Mouse (Mus musculus): ENCODE results near the gene Itpkc.

Itpkc gene

GRCm38 (mm10) chr7:27237527-27237926, 9.1 kb upstream of the Itpkc start:
- DNase-seq (ENCODE audit: low spot score in 2 of 2), result no peak

- DNase-seq (ENCODE audit: low spot score in 2 of 2), result no peak
Observed at GRCm38 (mm10) chr7:27235726-27236125, 7.3 kb upstream of the Itpkc start.

DNA sequence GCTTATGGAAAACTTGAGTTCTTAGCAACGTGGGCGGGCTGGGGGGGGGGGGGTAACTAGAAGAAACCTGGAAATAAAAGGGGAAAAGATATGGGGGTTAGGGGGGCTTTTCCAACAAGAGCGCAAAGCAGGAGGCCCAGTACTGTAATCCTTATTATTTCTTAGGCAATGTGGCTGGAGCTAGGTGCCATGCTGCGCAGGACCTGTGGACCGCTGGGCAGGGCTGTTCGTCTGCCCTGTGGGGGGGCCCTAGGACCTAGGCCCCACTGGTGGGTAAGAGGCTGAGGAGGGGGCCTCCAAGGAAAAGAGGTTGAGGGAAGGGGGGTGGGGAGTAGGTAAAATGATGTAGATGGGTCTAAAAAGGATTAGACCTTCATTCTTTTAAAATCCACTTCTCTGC, 4.8 kb upstream of the Itpkc start:
- DNase-seq (ENCODE audit: low spot score in 2 of 2), result no peak

- peak; percentile 80 to 85 for DNase-seq (ENCODE audit: low spot score in 2 of 2)
Observed at GRCm38 (mm10) chr7:27232781-27233281, 4.4 kb upstream of the Itpkc start, which contains the start of gene Coq8b. Gene Coq8b (plus strand): TSS chr7:27233023.

DNA sequence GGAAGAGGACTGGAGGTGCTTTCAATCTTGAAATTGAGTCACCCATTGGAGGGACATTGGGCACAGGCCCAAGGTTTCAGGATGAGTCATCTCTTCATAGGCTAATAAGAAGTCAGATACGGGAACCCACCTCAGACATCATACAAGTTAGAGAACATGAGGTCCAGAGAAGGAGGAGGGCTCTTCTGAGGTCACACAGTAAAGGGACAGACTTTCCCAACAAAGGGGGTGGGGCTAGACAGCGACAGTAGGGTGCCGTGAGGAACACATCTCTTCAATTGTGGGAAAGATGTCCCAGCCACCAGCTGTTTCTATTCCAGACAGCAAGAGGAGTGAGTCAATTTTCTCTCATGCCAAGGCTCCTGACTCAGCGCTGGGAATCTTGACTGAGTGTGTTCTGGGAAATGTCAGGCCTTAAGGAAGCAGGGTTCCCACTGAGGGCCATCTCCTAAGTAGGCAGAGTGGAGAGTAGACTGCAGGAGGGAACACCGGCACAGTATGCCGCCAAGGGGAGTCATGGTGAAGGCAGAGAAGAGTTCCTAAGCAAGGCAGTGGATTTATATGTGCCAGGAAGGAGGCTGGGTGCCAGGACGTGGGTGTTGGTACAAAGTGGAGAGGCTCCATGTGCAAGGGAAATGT, 3.4 kb upstream of the Itpkc start:
- DNase-seq (ENCODE audit: low spot score in 2 of 2), result no peak

DNA sequence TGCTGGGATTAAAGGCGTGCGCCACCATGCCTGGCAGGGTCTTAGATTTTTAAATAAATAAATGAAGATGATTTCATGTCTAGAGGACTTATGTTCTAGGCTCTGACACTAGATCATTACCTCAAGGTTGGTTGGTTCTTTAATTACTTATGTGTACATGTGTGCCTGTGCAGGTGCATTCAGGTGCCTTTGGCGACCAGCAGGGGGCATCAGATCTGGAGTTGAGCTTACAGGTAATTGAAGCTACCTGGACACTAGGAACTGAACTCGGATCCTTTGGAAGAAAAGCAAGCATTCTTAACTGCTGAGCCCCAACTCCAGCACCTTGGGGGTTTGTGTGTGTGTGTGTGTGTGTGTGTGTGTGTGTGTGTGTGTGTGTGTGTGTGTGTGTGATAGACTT, 2.3 kb upstream of the Itpkc start:
- DNase-seq (ENCODE audit: low spot score in 2 of 2), result no peak

GRCm38 (mm10) chr7:27228865-27229264, 404 bp upstream of the Itpkc start:
- DNase-seq (ENCODE audit: low spot score in 2 of 2), result no peak

DNA sequence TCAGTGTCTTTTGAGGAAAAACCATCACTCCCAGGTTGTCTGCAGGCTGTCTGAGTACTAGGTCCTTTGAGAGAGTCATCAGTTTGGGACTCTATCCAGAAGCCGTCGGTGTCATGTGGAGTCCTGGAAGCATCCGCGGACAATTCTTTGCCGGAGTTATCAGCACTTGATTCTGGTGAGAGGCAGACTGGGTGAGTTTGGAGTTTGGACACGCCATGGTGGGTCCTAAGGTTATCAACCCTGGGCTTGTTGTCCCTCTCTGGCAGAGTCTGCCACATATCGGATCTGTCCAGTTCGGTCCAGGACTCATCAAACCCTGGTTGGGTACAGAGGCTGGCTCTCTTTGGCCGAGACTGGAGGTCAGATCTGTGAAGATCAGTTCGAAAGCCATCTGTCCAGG, 785 bp downstream of the Itpkc start:
- no peak for DNase-seq (ENCODE audit: low spot score in 2 of 2)

GRCm38 (mm10) chr7:27227276-27227675, 1.2 kb downstream of the Itpkc start:
- no peak for DNase-seq (ENCODE audit: low spot score in 2 of 2)

DNA sequence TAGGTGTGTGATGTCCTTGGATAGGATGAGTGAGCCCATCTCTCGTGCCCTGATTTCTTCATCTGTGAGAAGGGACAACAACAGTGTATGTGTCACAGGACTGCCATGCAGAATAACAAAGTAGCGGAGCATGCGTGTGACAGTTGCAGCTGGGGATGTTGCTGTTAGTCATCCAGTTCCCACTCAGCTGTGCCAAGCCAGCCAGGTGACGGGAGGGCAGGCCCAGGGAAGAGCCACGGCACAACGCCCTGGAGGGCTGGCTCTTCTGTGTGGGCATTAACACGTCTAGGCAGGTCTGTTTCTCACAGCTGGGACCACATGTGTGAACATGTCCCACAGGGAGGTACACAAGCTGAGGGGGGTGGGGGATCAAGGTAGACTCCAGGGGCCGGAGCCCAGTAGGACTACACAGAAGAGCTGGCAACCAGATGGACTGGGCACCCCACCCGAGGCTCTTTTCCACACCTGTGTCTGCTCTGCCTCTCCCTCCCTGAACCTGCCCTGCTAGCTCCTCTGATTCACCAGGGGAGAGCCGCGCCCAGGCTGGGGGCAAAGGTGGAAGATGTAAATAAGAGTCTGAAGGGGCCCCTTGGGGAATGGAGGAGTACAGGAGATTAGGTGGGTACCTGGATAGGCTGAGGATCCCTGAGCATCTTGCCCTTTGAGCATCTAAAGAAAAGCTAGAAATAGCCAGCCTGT, 3.4 kb downstream of the Itpkc start:
- DNase-seq (ENCODE audit: low spot score in 2 of 2), result no peak

DNA sequence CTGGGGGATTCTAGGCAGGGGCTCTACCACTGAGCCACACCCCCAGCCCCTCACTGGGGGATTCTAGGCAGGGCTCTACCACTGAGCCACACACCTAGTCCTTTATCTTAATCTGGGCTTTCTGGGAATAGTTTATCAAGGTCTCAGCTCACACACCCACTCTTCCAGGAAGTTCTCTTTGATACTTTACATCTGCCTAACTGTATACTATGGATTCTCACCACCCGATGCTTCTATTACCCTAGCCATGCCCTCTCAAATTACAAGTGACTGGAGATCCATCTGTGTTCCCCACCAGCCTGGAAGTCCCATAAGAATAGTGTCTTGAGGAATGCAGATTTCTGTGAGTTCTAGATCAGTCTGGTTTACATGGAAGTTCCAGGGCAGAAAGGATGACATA, 5.9 kb downstream of the Itpkc start:
- no peak for DNase-seq (ENCODE audit: low spot score in 2 of 2)

GRCm38 (mm10) chr7:27221939-27222338, 6.5 kb downstream of the Itpkc start:
- DNase-seq (ENCODE audit: low spot score in 2 of 2), result no peak

- no peak for DNase-seq (ENCODE audit: low spot score in 2 of 2)
Observed at GRCm38 (mm10) chr7:27219937-27220336, 8.5 kb downstream of the Itpkc start.

GRCm38 (mm10) chr7:27218586-27218985, 9.9 kb downstream of the Itpkc start:
- DNase-seq (ENCODE audit: low spot score in 2 of 2), result no peak

DNA sequence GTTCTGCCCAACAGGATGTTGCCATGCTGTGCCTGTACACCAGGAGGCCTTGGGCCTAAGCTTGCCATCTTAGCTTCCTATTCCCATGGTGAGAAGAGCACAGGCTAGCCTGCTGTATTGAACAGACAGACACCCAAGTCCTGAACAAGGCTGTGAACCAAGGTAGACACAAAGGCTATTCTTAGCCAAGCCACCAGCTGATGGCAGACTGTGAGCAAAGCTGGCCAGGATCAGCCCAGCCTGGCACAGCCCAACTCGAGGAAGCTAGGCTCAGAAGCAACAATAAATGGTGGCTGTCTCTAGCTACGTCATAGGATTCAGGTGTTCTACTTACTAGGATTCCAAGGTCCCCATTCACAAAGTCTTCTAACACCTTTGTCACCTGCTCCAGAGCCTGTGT, 15.8 kb downstream of the Itpkc start:
- no peak for DNase-seq (ENCODE audit: low spot score in 2 of 2)

DNA sequence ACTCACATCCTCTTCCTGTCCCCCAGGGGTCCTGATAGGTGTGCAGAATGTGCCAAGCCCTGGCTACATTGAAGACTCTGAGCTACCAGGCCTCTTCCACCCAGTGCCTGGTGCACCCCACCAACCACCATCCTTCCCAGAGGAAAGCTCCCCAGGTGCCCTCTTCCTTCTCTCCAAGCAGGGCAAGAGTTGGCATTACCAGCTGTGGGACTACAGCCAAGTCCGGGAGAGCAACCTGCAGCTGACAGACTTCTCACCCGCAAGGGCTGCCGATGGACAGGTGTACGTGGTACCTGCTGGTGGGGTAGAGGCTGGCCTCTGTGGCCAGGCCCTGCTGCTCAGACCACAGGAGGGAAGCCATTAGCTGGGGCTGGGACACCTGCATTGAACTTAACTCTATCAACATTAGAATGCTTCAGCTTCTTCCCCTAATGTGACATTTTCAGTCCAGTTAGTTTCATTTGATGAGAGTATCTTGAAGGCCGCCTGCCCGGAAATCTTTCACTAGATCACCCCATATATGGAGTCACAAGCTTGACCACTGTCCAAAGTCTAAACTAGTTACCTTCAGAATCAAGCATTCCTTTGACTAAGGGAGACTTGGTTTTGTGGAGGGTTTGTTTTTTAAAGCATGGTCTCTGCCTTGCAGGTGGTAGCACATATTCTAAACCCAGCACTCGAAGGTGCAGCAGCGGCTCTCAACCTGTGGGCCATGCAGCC, 24.6 kb downstream of the Itpkc start:
- DNase-seq (ENCODE audit: low spot score in 2 of 2), result no peak

GRCm38 (mm10) chr7:27198779-27199178, 29.7 kb downstream of the Itpkc start:
- DNase-seq (ENCODE audit: low spot score in 2 of 2), result no peak

- no peak for DNase-seq (ENCODE audit: low spot score in 2 of 2)
Observed at GRCm38 (mm10) chr7:27198355-27198754, 30.1 kb downstream of the Itpkc start.

DNA sequence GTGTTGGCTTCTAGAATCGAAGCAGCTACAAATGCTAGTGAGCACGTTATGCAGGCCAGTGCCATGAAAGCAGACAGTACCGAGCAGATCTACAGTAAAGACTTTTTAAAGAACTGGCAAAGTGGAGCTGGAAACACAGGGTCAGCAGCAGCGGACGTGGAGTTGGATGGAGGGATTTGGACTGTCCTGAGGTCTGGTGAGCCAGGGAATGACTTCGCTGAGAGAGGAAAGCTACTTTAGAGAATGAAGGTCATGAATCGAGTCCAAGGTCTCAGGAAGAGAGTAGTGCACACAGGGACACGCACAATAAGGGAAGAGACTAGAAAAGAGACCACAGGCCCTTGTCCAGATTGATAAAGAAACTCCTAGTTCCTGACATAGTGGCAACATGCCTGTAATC, 30.8 kb downstream of the Itpkc start:
- DNase-seq (ENCODE audit: low spot score in 2 of 2), result no peak

DNA sequence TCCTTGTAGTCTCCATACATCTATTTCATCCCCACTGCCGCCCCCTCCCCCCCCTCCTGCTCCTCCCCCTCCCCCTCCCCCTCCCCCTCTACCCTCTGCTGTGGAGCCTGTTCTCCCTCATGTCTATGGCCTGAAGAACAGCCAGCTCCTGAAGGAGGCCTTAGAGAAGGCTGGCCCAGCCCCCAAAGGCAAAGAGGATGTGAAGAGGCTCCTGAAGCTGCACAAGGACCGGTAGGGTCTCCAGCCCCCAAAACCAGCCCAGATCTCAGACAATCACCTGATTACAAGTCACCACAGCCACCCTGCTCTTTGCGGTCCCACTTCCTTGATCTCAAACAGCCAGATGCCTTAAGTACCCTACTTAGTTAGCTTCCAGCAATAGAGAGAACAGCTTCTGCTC, 31.3 kb downstream of the Itpkc start:
- no peak for DNase-seq (ENCODE audit: low spot score in 2 of 2)

GRCm38 (mm10) chr7:27195681-27196611, 32.5 kb downstream of the Itpkc start, which contains the start of the genes BC024978 and Snrpa:
Gene BC024978 (plus strand): TSS chr7:27195781.
Gene Snrpa (minus strand): TSS chr7:27196271.
- DNase-seq (ENCODE audit: low spot score in 2 of 2), result peak; percentile 84

All from spleen, postnatal 14 days (tissue).